Mouse (Mus musculus) megakaryocyte, embryonic 14.5 days (primary cell): ENCODE data around the gene Grm8. TPM values are rescaled to one million over a fixed set of nuclear protein-coding genes. Genes with fewer than 3 reads are reported as not detected.

Experiments used
- H3K27me3 ChIP-seq: replicated peaks from 2 replicates; pipeline ENCODE3; 2012; ENCODE audit warnings: inconsistent platforms
- H3K36me3 ChIP-seq: replicated peaks from 2 replicates; pipeline ENCODE3; 2012; ENCODE audit warnings: low read length, inconsistent platforms, mixed read lengths
- H3K4me1 ChIP-seq: 2 replicates; pipeline ENCODE4 v1.6.1; 2012; ENCODE audit warnings: inconsistent platforms
- H3K4me3 ChIP-seq: replicated peaks from 2 replicates; pipeline ENCODE3; 2012; ENCODE audit warnings: moderate library complexity, mild to moderate bottlenecking, inconsistent platforms
- H3K9me3 ChIP-seq: 2 replicates; pipeline ENCODE4 v1.6.1; 2012; ENCODE audit warnings: inconsistent platforms
- FLI1 ChIP-seq: IDR thresholded peaks from 2 replicates; pipeline ENCODE4 v1.6.1; 2012; ENCODE audit warnings: low read length, inconsistent platforms, mixed read lengths
- GATA1 ChIP-seq: IDR thresholded peaks from 3 replicates; pipeline ENCODE4 v1.6.1; 2012; ENCODE audit warnings: mixed read lengths, low read length, inconsistent platforms, borderline replicate concordance
- polyA plus RNA-seq: library from polyadenylated mRNA; stranded (reverse); fragments of >175 nt; gene quantifications from 2 replicates; pipeline ENCODE4 v1.2.3, GENCODE M21; 2012; ENCODE audit warnings: low replicate concordance; ENCODE audit not compliant: insufficient read depth

The Grm8 gene
- polyA plus RNA-seq, 1 experiment, result 0.02 TPM

GRCm38 (mm10) chr6:27745693-27746451, 389.1 kb downstream of the Grm8 start:
- TF ChIP-seq GATA1 (no peak), FLI1 (no peak)
- no peaks in the 10 kb centered on the region for H3K27me3 ChIP-seq
- H3K4me1 ChIP-seq, result no peaks in the 10 kb centered on the region
- no peaks in the 10 kb centered on the region for H3K9me3 ChIP-seq
- H3K4me3 ChIP-seq, result no peak overlapping the region
- no peaks in the 10 kb centered on the region for H3K36me3 ChIP-seq

- H3K9me3 ChIP-seq, result no peaks in the 10 kb centered on the region
- no peak for TF ChIP-seq GATA1
- H3K4me1 ChIP-seq, result no peaks in the 10 kb centered on the region
- H3K27me3 ChIP-seq, result no peaks in the 10 kb centered on the region
- no peaks in the 10 kb centered on the region for H3K36me3 ChIP-seq
- no peak overlapping the region for H3K4me3 ChIP-seq
Observed at GRCm38 (mm10) chr6:27689382-27689781, 445.6 kb downstream of the Grm8 start.

GRCm38 (mm10) chr6:27661747-27662435, 473.1 kb downstream of the Grm8 start:
- TF ChIP-seq FLI1 (no peak), GATA1 (no peak)
- H3K36me3 ChIP-seq, result no peaks in the 10 kb centered on the region
- no peaks in the 10 kb centered on the region for H3K4me1 ChIP-seq

GRCm38 (mm10) chr6:27657520-27657919, 477.5 kb downstream of the Grm8 start:
- H3K36me3 ChIP-seq, result no peaks in the 10 kb centered on the region
- peaks cover 5% of the 10 kb centered on the region for H3K9me3 ChIP-seq
- H3K27me3 ChIP-seq, result no peaks in the 10 kb centered on the region
- TF ChIP-seq FLI1 (no peak), GATA1 (no peak)
- H3K4me3 ChIP-seq, result no peak overlapping the region
- no peaks in the 10 kb centered on the region for H3K4me1 ChIP-seq

More at GRCm38 (mm10) chr6:27661747-27662435, 473.1 kb downstream of the Grm8 start:
- Histone ChIP-seq H3K4me3 (no peak overlapping the region), H3K27me3 (no peaks in the 10 kb centered on the region), H3K9me3 (no peaks in the 10 kb centered on the region)

- no peak for TF ChIP-seq FLI1
- no peak for TF ChIP-seq GATA1
- Histone ChIP-seq H3K27me3 (no peaks in the 10 kb centered on the region), H3K36me3 (no peaks in the 10 kb centered on the region), H3K4me3 (no peak overlapping the region), H3K4me1 (no peaks in the 10 kb centered on the region), H3K9me3 (no peaks in the 10 kb centered on the region)
Observed at GRCm38 (mm10) chr6:27646503-27646902, 488.5 kb downstream of the Grm8 start.

GRCm38 (mm10) chr6:27645054-27645453, 489.9 kb downstream of the Grm8 start:
- no peaks in the 10 kb centered on the region for H3K9me3 ChIP-seq
- TF ChIP-seq GATA1 (no peak), FLI1 (no peak)
- H3K4me3 ChIP-seq, result no peak overlapping the region
- H3K4me1 ChIP-seq, result no peaks in the 10 kb centered on the region
- H3K36me3 ChIP-seq, result no peaks in the 10 kb centered on the region
- no peaks in the 10 kb centered on the region for H3K27me3 ChIP-seq

GRCm38 (mm10) chr6:27635898-27636297, 499.1 kb downstream of the Grm8 start:
- TF ChIP-seq GATA1 (no peak), FLI1 (no peak)
- H3K9me3 ChIP-seq, result 0 out of 2 replicates have a peak, but pooled peaks cover 2% of the 10 kb centered on the region
- H3K4me3 ChIP-seq, result no peak overlapping the region
- H3K36me3 ChIP-seq, result no peaks in the 10 kb centered on the region
- H3K4me1 ChIP-seq, result no peaks in the 10 kb centered on the region
- no peaks in the 10 kb centered on the region for H3K27me3 ChIP-seq

GRCm38 (mm10) chr6:27617472-27617871, 517.5 kb downstream of the Grm8 start:
- no peaks in the 10 kb centered on the region for H3K36me3 ChIP-seq
- no peaks in the 10 kb centered on the region for H3K4me1 ChIP-seq
- no peaks in the 10 kb centered on the region for H3K27me3 ChIP-seq
- no peak overlapping the region for H3K4me3 ChIP-seq
- no peaks in the 10 kb centered on the region for H3K9me3 ChIP-seq
- no peak for TF ChIP-seq GATA1
- no peak for TF ChIP-seq FLI1

- no peaks in the 10 kb centered on the region for H3K9me3 ChIP-seq
- TF ChIP-seq FLI1 (no peak), GATA1 (no peak)
- H3K4me3 ChIP-seq, result no peak overlapping the region
Observed at GRCm38 (mm10) chr6:27580485-27580884, 554.5 kb downstream of the Grm8 start.

GRCm38 (mm10) chr6:27545516-27545915, 589.5 kb downstream of the Grm8 start:
- H3K27me3 ChIP-seq, result no peaks in the 10 kb centered on the region
- peaks cover 5% of the 10 kb centered on the region; the same call in 1 of the 2 replicates for H3K9me3 ChIP-seq
- no peaks in the 10 kb centered on the region for H3K4me1 ChIP-seq
- H3K36me3 ChIP-seq, result no peaks in the 10 kb centered on the region
- TF ChIP-seq GATA1 (no peak), FLI1 (no peak)
- H3K4me3 ChIP-seq, result no peak overlapping the region

More at GRCm38 (mm10) chr6:27580485-27580884, 554.5 kb downstream of the Grm8 start:
- H3K36me3 ChIP-seq, result no peaks in the 10 kb centered on the region
- no peaks in the 10 kb centered on the region for H3K4me1 ChIP-seq
- H3K27me3 ChIP-seq, result no peaks in the 10 kb centered on the region
